Mouse (Mus musculus): ENCODE data around the gene Cnnm4.

DNA sequence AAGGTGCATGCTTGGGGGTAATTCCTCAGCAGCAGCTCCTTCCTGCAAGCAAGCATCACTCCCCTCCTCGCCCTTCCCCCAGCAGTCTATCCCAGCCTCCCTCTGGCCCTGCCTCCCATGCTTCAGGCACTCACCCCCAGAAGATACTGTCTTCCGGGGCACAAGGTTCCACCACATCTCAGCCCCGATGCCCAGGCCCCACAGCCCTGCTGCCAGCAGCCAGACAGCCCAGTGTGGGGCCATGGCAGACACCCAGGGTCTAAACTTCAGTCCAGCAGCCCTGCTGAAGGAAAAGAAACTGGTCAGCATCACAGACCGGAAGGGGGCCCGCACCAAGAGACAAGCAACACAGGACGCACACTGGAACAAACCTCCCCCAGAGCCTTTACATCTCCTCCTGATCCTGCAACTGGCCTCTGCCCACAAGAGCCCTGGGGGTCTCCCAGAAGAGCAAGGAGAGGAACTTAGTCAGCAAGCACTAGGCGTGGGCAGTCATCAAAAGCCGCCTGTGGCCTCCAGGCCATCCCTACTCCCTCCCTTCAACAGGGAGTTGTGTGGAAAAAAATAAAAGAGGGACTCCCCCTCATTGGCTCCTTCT, 84.5 kb downstream of the Cnnm4 start:
- TF ChIP-seq CTCF (IDR thresholded peaks at IDR 0.05; ENCODE audit: extremely low read depth, insufficient read depth, low read length) (no peak), POLR2A (IDR thresholded peaks at IDR 0.05; ENCODE audit: extremely low read depth, insufficient read depth, low read length) (no peak)
